Mouse (Mus musculus): ENCODE results near the gene Gusb. TPM values are rescaled to one million over a fixed set of nuclear protein-coding genes. Genes with fewer than 3 reads are reported as not detected.

The Gusb gene
- total RNA-seq, 2 experiments from 2014 or later = 10.5 to 11.8 TPM

GRCm38 (mm10) chr5:129989376-129989775 is 13.5 kb downstream of the Gusb start:
- DNase-seq (ENCODE audit: low spot score in 2 of 2) = no peak
- intact Hi-C loops (cut with DNase I) = no loop called here

DNA sequence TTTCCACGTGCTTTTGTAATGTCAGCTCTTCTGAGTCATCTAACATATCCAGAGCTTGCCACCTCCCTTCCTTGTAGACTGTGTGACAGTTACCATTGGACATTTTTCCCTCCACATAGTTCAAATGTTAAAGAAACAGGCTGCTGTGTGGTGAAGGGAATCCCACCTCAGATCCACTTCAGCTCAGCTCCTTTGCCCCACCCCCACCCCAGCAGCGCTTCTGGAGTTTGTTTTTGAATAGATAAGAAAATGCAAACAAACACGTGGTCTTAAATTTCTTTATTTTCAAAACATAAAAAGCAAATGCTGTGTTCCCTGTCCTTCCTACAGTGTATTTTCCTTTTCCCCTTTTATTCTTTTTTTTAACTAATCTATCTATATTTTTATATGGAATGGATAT is 22.6 kb downstream of the Gusb start:
- DNase-seq (ENCODE audit: low spot score in 2 of 2) = no peak
- intact Hi-C loops (cut with DNase I) = no loop called here

GRCm38 (mm10) chr5:129978608-129979007 is 24.2 kb downstream of the Gusb start:
- no peak for DNase-seq (ENCODE audit: low spot score in 2 of 2)
- intact Hi-C loops (cut with DNase I) = no loop called here

- DNase-seq (ENCODE audit: low spot score in 2 of 2) = no peak
- intact Hi-C loops (cut with DNase I) = no loop called here
Measured at GRCm38 (mm10) chr5:129977768-129978167, 25.1 kb downstream of the Gusb start.

- intact Hi-C loops (cut with DNase I) = no loop called here
Measured at GRCm38 (mm10) chr5:129974866-129975311, 28.0 kb downstream of the Gusb start.

DNA sequence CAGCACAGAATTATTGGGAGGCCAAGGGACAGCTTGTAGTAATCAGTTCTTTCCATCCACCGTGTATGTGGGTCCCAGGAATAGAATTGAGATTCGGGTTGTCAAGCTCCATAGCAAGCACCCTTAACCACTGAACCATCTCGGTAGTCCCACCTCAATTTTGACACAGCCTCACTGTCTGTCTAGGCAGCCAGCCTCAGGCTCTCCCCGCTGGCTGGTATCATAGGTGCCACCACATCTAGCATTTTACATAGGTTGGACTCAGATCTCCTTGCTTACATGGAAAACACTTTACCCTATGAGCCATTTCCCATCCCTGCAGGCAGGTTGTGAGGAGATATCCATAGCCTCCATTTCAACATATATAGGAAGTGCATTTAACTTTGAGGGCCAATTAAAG is 28.5 kb downstream of the Gusb start:
- intact Hi-C loops (cut with DNase I) = no loop called here
- no peak for DNase-seq (ENCODE audit: low spot score in 2 of 2)

More at GRCm38 (mm10) chr5:129974866-129975311, 28.0 kb downstream of the Gusb start:
- DNase-seq (ENCODE audit: low spot score in 2 of 2) = no peak

GRCm38 (mm10) chr5:129971491-129971890 is 31.4 kb downstream of the Gusb start:
- no peak for DNase-seq (ENCODE audit: low spot score in 2 of 2)
- intact Hi-C loops (cut with DNase I) = no loop called here

GRCm38 (mm10) chr5:129968417-129968816 is 34.4 kb downstream of the Gusb start:
- no peak for DNase-seq (ENCODE audit: low spot score in 2 of 2)
- intact Hi-C loops (cut with DNase I) = no loop called here

DNA sequence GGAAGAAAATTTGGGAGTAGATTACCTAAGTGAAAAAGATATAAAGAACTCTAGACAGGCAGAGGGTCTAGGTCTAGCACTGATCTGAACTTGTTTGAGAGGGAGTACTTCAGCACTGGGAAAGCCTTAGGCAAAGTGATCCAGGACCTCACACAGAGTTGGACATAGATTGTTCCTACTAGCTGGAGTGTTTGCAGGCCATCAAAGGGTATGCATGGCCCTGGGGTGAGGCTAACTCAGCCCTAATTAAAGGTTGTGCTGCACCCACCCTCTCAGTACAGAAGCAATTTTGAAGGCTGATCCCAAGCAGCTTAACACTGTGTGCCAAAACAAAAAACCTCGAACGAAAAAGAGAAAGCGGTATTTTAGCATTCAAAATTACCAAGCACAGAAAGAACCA is 36.4 kb downstream of the Gusb start:
- DNase-seq (ENCODE audit: low spot score in 2 of 2) = no peak
- intact Hi-C loops (cut with DNase I) = no loop called here

DNA sequence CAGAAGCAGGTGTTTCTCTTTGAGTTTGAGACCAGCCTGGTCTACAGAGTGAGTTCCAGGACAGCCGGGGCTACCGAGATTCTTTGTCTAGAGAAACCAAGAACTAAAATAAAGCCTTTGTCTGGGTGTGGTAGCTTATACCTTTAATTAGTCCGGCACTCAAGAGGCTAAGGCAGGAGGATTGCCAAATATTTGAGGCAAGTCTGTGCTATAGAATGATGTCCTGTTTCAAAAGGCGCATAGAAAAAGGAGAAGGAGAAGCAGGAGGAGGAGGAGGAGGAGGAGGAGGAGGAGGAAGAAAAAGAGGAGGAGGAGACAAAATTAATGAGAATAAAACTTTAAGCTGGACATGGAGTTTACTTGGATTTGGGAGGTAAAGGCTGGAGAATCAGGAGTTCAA is 39.6 kb downstream of the Gusb start:
- DNase-seq (ENCODE audit: low spot score in 2 of 2) = no peak
- intact Hi-C loops (cut with DNase I) = no loop called here

GRCm38 (mm10) chr5:129955792-129956191 is 47.1 kb downstream of the Gusb start:
- intact Hi-C loops (cut with DNase I) = no loop called here

DNA sequence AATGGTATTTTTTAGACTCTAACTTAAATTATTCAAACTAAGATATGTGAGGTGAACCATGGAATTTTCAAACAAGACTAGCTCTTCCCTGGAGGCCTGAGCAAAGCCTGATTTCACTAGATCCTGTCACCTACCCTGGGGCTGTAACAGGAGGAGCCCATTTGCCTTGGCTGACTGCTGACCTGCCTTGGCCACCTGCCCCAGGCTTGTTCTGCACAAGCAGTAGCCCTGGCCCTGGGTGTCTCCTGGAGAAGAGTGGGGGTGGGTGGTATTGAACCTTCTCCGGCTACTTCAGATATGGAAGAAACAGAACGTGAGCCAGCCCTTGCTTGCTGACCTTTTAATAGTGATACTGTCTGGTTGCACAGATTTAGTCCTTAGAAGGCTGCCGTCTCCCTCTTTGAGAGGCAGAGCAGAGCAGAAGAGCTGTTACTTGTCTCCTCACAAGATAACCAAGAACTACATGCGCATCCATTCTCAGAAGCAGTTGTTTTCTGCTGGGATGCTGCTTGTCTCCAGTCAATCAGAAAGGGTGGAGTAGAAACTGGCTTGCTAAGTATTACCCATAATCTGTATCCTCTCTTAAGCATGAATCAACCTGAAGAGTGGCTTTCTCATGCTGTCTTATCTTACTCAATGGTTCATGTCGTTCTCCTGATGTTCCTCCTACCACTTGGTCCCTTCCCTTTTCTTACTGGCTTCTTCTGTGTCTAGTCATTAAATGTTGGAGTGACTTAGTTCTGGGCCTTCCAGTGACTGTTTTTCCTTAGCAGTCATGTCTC is 48.2 kb downstream of the Gusb start:
- intact Hi-C loops (cut with DNase I) = no loop called here
- no peak for DNase-seq (ENCODE audit: low spot score in 2 of 2)

More at GRCm38 (mm10) chr5:129955792-129956191, 47.1 kb downstream of the Gusb start:
- DNase-seq (ENCODE audit: low spot score in 2 of 2) = no peak

DNA sequence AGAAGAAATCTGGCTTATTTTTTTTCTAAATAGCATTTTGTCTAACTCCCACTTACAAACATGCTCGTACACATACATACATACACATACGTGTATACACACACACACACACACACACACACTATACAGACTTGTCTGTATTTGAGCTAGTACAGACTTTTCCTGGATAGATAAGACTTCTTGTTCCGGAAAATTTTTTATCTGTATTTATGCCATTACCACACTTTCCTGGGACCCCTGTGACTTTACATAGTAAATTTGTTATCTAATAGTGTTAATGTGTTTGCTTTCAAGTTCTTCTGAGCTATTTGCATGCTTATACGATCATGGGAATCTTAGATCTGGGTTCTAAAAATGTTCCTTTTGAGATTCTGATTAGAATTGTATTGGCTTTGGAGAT is 50.7 kb downstream of the Gusb start:
- DNase-seq (ENCODE audit: low spot score in 2 of 2) = no peak
- intact Hi-C loops (cut with DNase I) = no loop called here

DNA sequence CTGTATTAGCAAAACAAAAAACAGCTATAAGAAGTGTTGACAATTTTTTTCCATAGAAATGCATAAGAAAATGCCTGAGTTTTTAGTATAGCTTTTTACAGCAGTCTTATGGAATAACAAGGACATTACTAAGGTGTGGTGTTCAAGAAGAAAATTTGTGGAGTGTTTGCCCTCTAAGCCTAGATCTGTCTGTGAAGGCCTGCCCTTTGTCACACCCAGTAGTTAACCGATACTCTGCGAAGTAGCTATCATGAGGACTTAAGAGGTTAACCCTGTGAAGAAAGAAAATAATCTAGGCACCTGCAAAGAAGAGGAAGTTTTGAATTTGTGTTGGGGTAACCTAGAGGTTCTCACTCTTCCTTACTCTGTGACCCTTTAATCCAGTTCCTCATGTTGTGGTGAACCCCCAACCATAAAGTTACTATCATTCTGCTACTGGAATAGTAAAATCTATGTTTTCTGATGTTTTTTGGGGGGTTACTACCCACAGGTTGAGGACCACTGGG is 55.3 kb downstream of the Gusb start:
- no peak for DNase-seq (ENCODE audit: low spot score in 2 of 2)
- intact Hi-C loops (cut with DNase I) = no loop called here

DNA sequence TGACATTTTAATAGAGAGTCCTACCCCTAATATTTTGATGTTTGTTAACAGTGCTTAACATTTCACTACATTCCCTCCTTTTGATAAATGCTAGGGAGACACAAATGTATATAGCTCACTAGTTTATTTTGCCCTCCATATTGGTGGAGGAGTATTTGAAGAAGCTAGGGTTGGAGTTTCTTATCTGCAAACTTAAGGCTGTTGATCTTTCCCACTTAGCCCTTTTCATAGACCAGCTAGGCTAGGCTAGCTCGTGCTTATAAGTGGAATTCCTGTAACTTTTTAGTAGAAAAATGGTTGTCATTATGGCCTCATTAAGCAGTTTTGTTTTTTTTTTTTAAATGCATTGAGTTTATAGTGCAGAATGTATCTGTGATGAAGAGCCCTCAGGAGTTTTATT is 59.4 kb downstream of the Gusb start:
- intact Hi-C loops (cut with DNase I) = loop anchor here (5.0 kb wide), 1 partner anchor 36 kb away; the partner anchor contains the start of gene Nupr1l
- DNase-seq (ENCODE audit: low spot score in 2 of 2) = no peak

GRCm38 (mm10) chr5:129942073-129942939 is 60.5 kb downstream of the Gusb start:
- intact Hi-C loops (cut with DNase I) = loop anchor here (5.0 kb wide), 1 partner anchor 35 kb away; the partner anchor contains the start of gene Nupr1l
- DNase-seq (ENCODE audit: low spot score in 2 of 2) = peak; percentile 22 to 28

DNA sequence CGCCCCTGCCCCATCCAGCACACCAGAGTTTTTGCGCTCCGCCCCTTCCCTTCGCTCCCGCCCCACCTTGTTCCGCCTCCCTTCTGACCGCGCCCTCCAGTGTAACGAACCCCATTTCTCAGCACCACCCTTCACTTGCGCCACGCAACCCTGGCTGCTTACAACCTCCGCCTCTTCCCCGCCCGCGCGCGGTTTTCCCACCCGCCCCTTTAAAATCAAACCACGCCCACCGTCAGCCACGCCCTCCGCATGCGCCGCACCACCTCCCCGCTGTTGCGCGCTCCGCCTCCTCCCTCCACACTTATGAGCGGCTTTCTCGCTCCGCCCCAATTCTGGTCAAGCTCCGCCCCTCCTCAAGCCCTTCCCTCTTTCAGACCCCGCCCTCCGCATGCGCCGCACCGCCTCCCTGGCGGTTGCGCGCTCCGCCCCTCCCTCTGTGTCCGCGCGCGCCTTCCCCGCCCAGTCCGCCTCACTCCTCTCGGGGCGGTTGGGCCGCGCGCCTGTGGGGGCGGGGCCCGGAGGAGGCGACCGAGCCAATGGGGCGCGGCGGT is 61.3 kb downstream of the Gusb start, which contains the start of gene Vkorc1l1:
Vkorc1l1 (plus strand) TSS at position 476 of the 551 bp plus-strand sequence.
- peak; percentile 95 to 97 for DNase-seq (ENCODE audit: low spot score in 2 of 2)
- intact Hi-C loops (cut with DNase I) = loop anchor here (5.0 kb wide), 1 partner anchor 34 kb away; the partner anchor contains the start of gene Nupr1l

DNA sequence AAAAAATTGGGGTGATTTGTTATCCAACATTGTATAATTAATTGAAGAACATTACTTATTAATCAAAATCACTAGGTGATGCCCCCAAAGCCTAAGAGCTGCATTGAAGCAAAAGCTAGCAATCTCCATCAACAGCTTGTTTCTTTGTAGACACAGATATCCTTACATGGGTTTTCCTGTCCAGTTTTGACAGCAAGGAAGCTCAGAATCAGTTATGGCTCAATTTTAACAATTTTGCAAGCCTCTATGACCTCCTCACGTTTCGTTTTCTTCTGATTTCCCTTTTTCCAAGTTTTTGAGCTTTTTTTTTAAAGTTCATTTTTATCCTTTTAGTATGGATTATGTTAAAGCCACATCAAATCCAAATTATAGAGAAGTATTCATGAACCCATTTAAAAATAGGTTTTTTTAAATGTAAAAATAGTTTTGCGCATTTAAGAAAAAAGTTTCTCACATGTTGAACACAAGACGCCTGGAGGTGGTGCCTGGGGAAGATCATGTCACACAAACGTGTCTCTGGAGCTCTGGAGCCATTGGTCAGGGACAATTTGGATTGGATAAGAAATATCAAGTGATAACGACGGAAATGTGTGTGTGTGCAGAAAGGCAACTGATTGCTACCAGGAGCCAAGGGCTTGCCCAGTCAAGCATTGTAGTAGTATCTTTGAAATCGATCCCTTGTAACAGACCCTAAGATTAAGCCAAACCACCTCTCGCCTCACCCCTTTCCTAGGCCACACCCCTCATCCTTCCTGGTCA is 61.9 kb downstream of the Gusb start:
- DNase-seq (ENCODE audit: low spot score in 2 of 2) = no peak
- intact Hi-C loops (cut with DNase I) = loop anchor here (5.0 kb wide), 1 partner anchor 34 kb away; the partner anchor contains the start of gene Nupr1l

GRCm38 (mm10) chr5:129940281-129940680 is 62.6 kb downstream of the Gusb start:
- no peak for DNase-seq (ENCODE audit: low spot score in 2 of 2)

More at GRCm38 (mm10) chr5:129940281-129940680, 62.6 kb downstream of the Gusb start:
- intact Hi-C loops (cut with DNase I) = loop anchor here (5.0 kb wide), 1 partner anchor 33 kb away; the partner anchor contains the start of gene Nupr1l
